Mouse (Mus musculus) intestine, embryonic 14.5 days (tissue): ENCODE data around the gene Slc37a3. TPM values are rescaled to one million over a fixed set of nuclear protein-coding genes. Genes with fewer than 3 reads are reported as not detected.
A peak's percentile ranks its signal among the peaks of the same experiment; 100 is the strongest.
"Not testable (repeated sequence)": the region's sequence is repeated elsewhere in the genome, so short reads cannot be mapped to it uniquely, and the experiment has no call there.

ENCODE experiments used
- ATAC-seq: fragments of 200-750 bp; cut with Nextera tagmentation; replicated peaks from 2 replicates; pipeline ENCODE4 v1.8.0; 2017; ENCODE audit warnings: low read depth, moderate number of reproducible peaks, moderate TSS enrichment, moderate library complexity; ENCODE audit not compliant: low FRiP score, low TSS enrichment
- DNase-seq: peaks from one replicate; pipeline ENCODE4 v3.0.0-alpha.2; 2018; ENCODE audit warnings: low spot score
- H3K27ac ChIP-seq: fragments of 300-500 bp; sonication (generic); 2 replicates; pipeline ENCODE4 v1.5.1; 2014; ENCODE audit warnings: low read depth, mild to moderate bottlenecking, control low read depth
- H3K27me3 ChIP-seq: fragments of 300-500 bp; sonication (generic); replicated peaks from 2 replicates; pipeline ENCODE4 v1.6.1; 2014; ENCODE audit warnings: low read length, control low read depth; ENCODE audit not compliant: control insufficient read depth, insufficient read depth
- H3K36me3 ChIP-seq: fragments of 300-500 bp; sonication (generic); 2 replicates; pipeline ENCODE4 v1.6.1; 2014; ENCODE audit warnings: low read length, control low read depth; ENCODE audit not compliant: control insufficient read depth, insufficient read depth
- H3K4me1 ChIP-seq: fragments of 300-500 bp; sonication (generic); replicated peaks from 2 replicates; pipeline ENCODE4 v1.6.1; 2014; ENCODE audit warnings: low read length, control low read depth, mixed read lengths; ENCODE audit not compliant: control insufficient read depth, insufficient read depth
- H3K4me2 ChIP-seq: fragments of 300-500 bp; sonication (generic); 2 replicates; pipeline ENCODE4 v1.6.1; 2014; ENCODE audit warnings: low read length
- H3K4me3 ChIP-seq: fragments of 300-500 bp; sonication (generic); 2 replicates; pipeline ENCODE4 v1.5.1; 2014; ENCODE audit warnings: low read depth, low read length, control low read depth, mixed read lengths
- H3K9ac ChIP-seq: fragments of 300-500 bp; sonication (generic); 2 replicates; pipeline ENCODE4 v1.6.1; 2014; ENCODE audit warnings: mild to moderate bottlenecking, low read length
- H3K9me3 ChIP-seq: fragments of 300-500 bp; sonication (generic); 2 replicates; pipeline ENCODE4 v1.6.1; 2016; ENCODE audit warnings: low read length, control low read depth; ENCODE audit not compliant: control insufficient read depth
- WGBS: fragments of 180-500 bp; shearing (Covaris S2); extraction: QIAGEN DNeasy Blood & Tissue Kit; methylation state at CpG from one replicate; pipeline ENCODE4 v1.1.7; 2014; 5-methylcytosine and 5-hydroxymethylcytosine counted together
- polyA plus RNA-seq: library from polyadenylated mRNA; unstranded; fragments of >200 nt; fragmentation: Nextera tagmentation; extraction: Ambion mirVana; gene quantifications from 2 replicates; pipeline ENCODE4 v1.2.1, GENCODE M21; 2014

Slc37a3 gene
- polyA plus RNA-seq, 1 experiment from 2014 or later, result 37.9 TPM

- not testable (repeated sequence) for H3K9me3 ChIP-seq, ATAC-seq, H3K4me3 ChIP-seq
Observed at GRCm38 (mm10) chr6:39416654-39417053, 39.2 kb upstream of the Slc37a3 start.

GRCm38 (mm10) chr6:39415762-39416161 is 38.3 kb upstream of the Slc37a3 start:
- Histone ChIP-seq H3K4me3 (no peak overlapping the region), H3K36me3 (no peaks in the 10 kb centered on the region), H3K4me1 (peaks cover 5% of the 10 kb centered on the region; the same call in 1 of the 2 replicates), H3K4me2 (no peak overlapping the region), H3K9ac (no peak overlapping the region), H3K27ac (no peak overlapping the region), H3K27me3 (peaks cover 21% of the 10 kb centered on the region; the same call in 1 of the 2 replicates), H3K9me3 (no peaks in the 10 kb centered on the region)
- no peak for ATAC-seq
- DNase-seq, result peak; percentile 75
- 55% methylated on average over 3 of the region's 5 CpGs for WGBS

More at GRCm38 (mm10) chr6:39416654-39417053, 39.2 kb upstream of the Slc37a3 start:
- DNase-seq, H3K4me2 ChIP-seq, H3K4me1 ChIP-seq, H3K9ac ChIP-seq, H3K36me3 ChIP-seq, H3K27ac ChIP-seq: not testable (repeated sequence)
- peaks cover 27% of the 10 kb centered on the region; the same call in 1 of the 2 replicates for H3K27me3 ChIP-seq

- no peak for ATAC-seq
- Histone ChIP-seq H3K27ac (no peak overlapping the region), H3K4me3 (no peak overlapping the region), H3K9me3 (no peaks in the 10 kb centered on the region), H3K4me1 (peaks cover 4% of the 10 kb centered on the region; the same call in 1 of the 2 replicates), H3K4me2 (no peak overlapping the region), H3K27me3 (peaks cover 16% of the 10 kb centered on the region; the same call in 1 of the 2 replicates), H3K36me3 (no peaks in the 10 kb centered on the region), H3K9ac (no peak overlapping the region)
- DNase-seq, result no peak
- WGBS, result 89% methylated on average over 1 of the region's 1 CpGs
Observed at GRCm38 (mm10) chr6:39414106-39414505, 36.6 kb upstream of the Slc37a3 start.

- no peak overlapping the region for H3K4me3 ChIP-seq
- ATAC-seq, result no peak
- H3K9me3 ChIP-seq, result no peaks in the 10 kb centered on the region
- no peak overlapping the region for H3K27ac ChIP-seq
- no peak overlapping the region for H3K9ac ChIP-seq
- no peak for DNase-seq
- H3K27me3 ChIP-seq, result no peaks in the 10 kb centered on the region
- H3K4me1 ChIP-seq, result no peaks in the 10 kb centered on the region
- no peak overlapping the region for H3K4me2 ChIP-seq
- 92% methylated on average over 5 of the region's 5 CpGs for WGBS
- H3K36me3 ChIP-seq, result peaks cover 19% of the 10 kb centered on the region
Observed at GRCm38 (mm10) chr6:39406480-39406879, 29.0 kb upstream of the Slc37a3 start.

- ATAC-seq, result no peak
- DNase-seq, result no peak
- H3K27me3 ChIP-seq, result no peaks in the 10 kb centered on the region
- peaks cover 32% of the 10 kb centered on the region for H3K36me3 ChIP-seq
- H3K9me3 ChIP-seq, result no peaks in the 10 kb centered on the region
- H3K4me2 ChIP-seq, result no peak overlapping the region
- no peaks in the 10 kb centered on the region for H3K4me1 ChIP-seq
- H3K9ac ChIP-seq, result no peak overlapping the region
- 64% methylated on average over 2 of the region's 2 CpGs for WGBS
- no peak overlapping the region for H3K27ac ChIP-seq
- H3K4me3 ChIP-seq, result no peak overlapping the region
Observed at GRCm38 (mm10) chr6:39403136-39403535, 25.7 kb upstream of the Slc37a3 start.

- WGBS, result 70% methylated on average over 7 of the region's 7 CpGs
- no peak for DNase-seq
- H3K4me2 ChIP-seq, result no peak overlapping the region
- no peaks in the 10 kb centered on the region for H3K27me3 ChIP-seq
- H3K27ac ChIP-seq, result no peak overlapping the region
- ATAC-seq, result no peak
- H3K9me3 ChIP-seq, result no peaks in the 10 kb centered on the region
- H3K4me1 ChIP-seq, result no peaks in the 10 kb centered on the region
- H3K36me3 ChIP-seq, result peaks cover 34% of the 10 kb centered on the region
- H3K9ac ChIP-seq, result no peak overlapping the region
- no peak overlapping the region for H3K4me3 ChIP-seq
Observed at GRCm38 (mm10) chr6:39400343-39400742, 22.9 kb upstream of the Slc37a3 start.

GRCm38 (mm10) chr6:39398342-39398741 is 20.9 kb upstream of the Slc37a3 start:
- no peak overlapping the region for H3K4me2 ChIP-seq
- peaks cover 17% of the 10 kb centered on the region for H3K36me3 ChIP-seq
- no peak overlapping the region for H3K4me3 ChIP-seq
- H3K4me1 ChIP-seq, result no peaks in the 10 kb centered on the region
- WGBS, result 87% methylated on average over 9 of the region's 9 CpGs
- H3K27ac ChIP-seq, result no peak overlapping the region
- no peak for DNase-seq
- H3K9me3 ChIP-seq, result no peaks in the 10 kb centered on the region
- ATAC-seq, result no peak
- H3K9ac ChIP-seq, result no peak overlapping the region
- H3K27me3 ChIP-seq, result no peaks in the 10 kb centered on the region

GRCm38 (mm10) chr6:39397046-39397445 is 19.6 kb upstream of the Slc37a3 start:
- Histone ChIP-seq H3K36me3 (peaks cover 17% of the 10 kb centered on the region), H3K9ac (no peak overlapping the region), H3K4me2 (no peak overlapping the region), H3K4me1 (no peaks in the 10 kb centered on the region), H3K4me3 (no peak overlapping the region), H3K9me3 (no peaks in the 10 kb centered on the region), H3K27me3 (no peaks in the 10 kb centered on the region), H3K27ac (no peak overlapping the region)
- DNase-seq (no peak), ATAC-seq (no peak)
- 94% methylated on average over 6 of the region's 6 CpGs for WGBS

GRCm38 (mm10) chr6:39395916-39396315 is 18.4 kb upstream of the Slc37a3 start:
- DNase-seq, result no peak
- H3K4me1 ChIP-seq, result no peaks in the 10 kb centered on the region
- H3K27ac ChIP-seq, result no peak overlapping the region
- H3K36me3 ChIP-seq, result peaks cover 14% of the 10 kb centered on the region
- no peak for ATAC-seq
- WGBS, result 62% methylated on average over 4 of the region's 4 CpGs
- H3K4me3 ChIP-seq, result no peak overlapping the region
- H3K9ac ChIP-seq, result no peak overlapping the region
- H3K27me3 ChIP-seq, result no peaks in the 10 kb centered on the region
- no peaks in the 10 kb centered on the region for H3K9me3 ChIP-seq
- no peak overlapping the region for H3K4me2 ChIP-seq
